8 mouse cellular contexts compared by ENCODE assay signal in genomic region chr13:91740851-91741250, GRCm38 (mm10). TPM values are rescaled to one million over a fixed set of nuclear protein-coding genes. Genes with fewer than 3 reads are reported as not detected.
DNase-seq lines count a peak whose midpoint lies in the region; ATAC-seq and TF ChIP-seq lines count a peak whose summit lies in the region.

No protein-coding gene starts in this region.

- no peaks in the 10 kb centered on the region for H3K36me3 ChIP-seq in lung, postnatal 0 days (ENCODE audit: insufficient read depth, low read length)
- H3K36me3 ChIP-seq in liver, embryonic 12.5 days, result no peaks in the 10 kb centered on the region
- no peaks in the 10 kb centered on the region for H3K36me3 ChIP-seq in stomach, postnatal 0 days (ENCODE audit: control insufficient read depth, insufficient read depth, low read length)

- 0 out of 2 replicates have a peak, but pooled peaks have one; percentile 1 for ATAC-seq in frontal cortex, adult (ENCODE audit: low TSS enrichment)
- ATAC-seq in lung, postnatal 0 days, result no peak
- peak; percentile 54; the same call in 1 of the 2 replicates for ATAC-seq in liver, embryonic 12.5 days
- no peak for ATAC-seq in stomach, postnatal 0 days (ENCODE audit: low FRiP score, low TSS enrichment)

- H3K4me2 ChIP-seq in lung, postnatal 0 days (replicated peaks; ENCODE audit: low read depth, low read length), result peak overlapping the region; percentile 60
- H3K4me2 ChIP-seq in liver, embryonic 12.5 days, result peak overlapping the region; percentile 59
- H3K4me2 ChIP-seq in stomach, postnatal 0 days (replicated peaks; ENCODE audit: low read depth), result peak overlapping the region; percentile 68

- DNase-seq in frontal cortex, postnatal 36 days (ENCODE audit: low spot score in 2 of 2), result no peak
- DNase-seq in lung, postnatal 0 days (ENCODE audit: low spot score), result no peak
- DNase-seq in lung, postnatal 10 days, result no peak
- no peak for DNase-seq in stomach, postnatal 0 days (ENCODE audit: low spot score)
- DNase-seq in MN1 (ENCODE audit: low spot score), result no peak
- DNase-seq in adrenal gland, adult (ENCODE audit: inconsistent age in 2 of 2, low spot score in 1 of 2), result no peak

- no peaks in the 10 kb centered on the region for H3K4me1 ChIP-seq in lung, postnatal 0 days (ENCODE audit: insufficient read depth, low read depth, low read length)
- H3K4me1 ChIP-seq in liver, embryonic 12.5 days, result no peaks in the 10 kb centered on the region
- H3K4me1 ChIP-seq in stomach, postnatal 0 days (replicated peaks; ENCODE audit: control insufficient read depth, insufficient read depth), result no peaks in the 10 kb centered on the region

- peak overlapping the region; percentile 28 for H3K4me3 ChIP-seq in lung, postnatal 0 days (ENCODE audit: low read depth, low read length)
- peak overlapping the region; percentile 39 for H3K4me3 ChIP-seq in liver, embryonic 12.5 days
- no peak overlapping the region; the same call in 1 of the 2 replicates for H3K4me3 ChIP-seq in stomach, postnatal 0 days (ENCODE audit: low read depth, low read length)

- no peak overlapping the region for H3K27ac ChIP-seq in lung, postnatal 0 days (ENCODE audit: low read length)
- H3K27ac ChIP-seq in liver, embryonic 12.5 days, result peak overlapping the region; percentile 64; the same call in 1 of the 2 replicates
- H3K27ac ChIP-seq in stomach, postnatal 0 days (replicated peaks), result no peak overlapping the region

- H3K27me3 ChIP-seq in lung, postnatal 0 days (replicated peaks; ENCODE audit: insufficient read depth, low read length), result no peaks in the 10 kb centered on the region
- peaks cover 30% of the 10 kb centered on the region for H3K27me3 ChIP-seq in liver, embryonic 12.5 days (replicated peaks)
- H3K27me3 ChIP-seq in stomach, postnatal 0 days (ENCODE audit: control insufficient read depth, insufficient read depth, low read length), result no peaks in the 10 kb centered on the region

- H3K9me3 ChIP-seq in lung, postnatal 0 days (ENCODE audit: low read length), result no peaks in the 10 kb centered on the region
- no peaks in the 10 kb centered on the region for H3K9me3 ChIP-seq in liver, embryonic 12.5 days (replicated peaks)
- H3K9me3 ChIP-seq in stomach, postnatal 0 days (ENCODE audit: control insufficient read depth, low read length), result no peaks in the 10 kb centered on the region

- no peak for TF ChIP-seq EP300 in lung, postnatal 0 days (IDR thresholded peaks at IDR 0.05)
- no peak for TF ChIP-seq EP300 in stomach, postnatal 0 days (optimal IDR thresholded peaks at IDR 0.05)

- H3K9ac ChIP-seq in lung, postnatal 0 days (replicated peaks; ENCODE audit: low read depth), result no peak overlapping the region
- H3K9ac ChIP-seq in liver, embryonic 12.5 days, result no peak overlapping the region
- no peak overlapping the region for H3K9ac ChIP-seq in stomach, postnatal 0 days (ENCODE audit: low read length)

- TF ChIP-seq CTCF in lung, postnatal 0 days (IDR thresholded peaks at IDR 0.05), result no peak
- no peak for TF ChIP-seq CTCF in stomach, postnatal 0 days (IDR thresholded peaks at IDR 0.05; ENCODE audit: low read depth)

- WGBS in lung, postnatal 0 days, result 48% methylated on average over 6 of the region's 6 CpGs
- 55% methylated on average over 6 of the region's 6 CpGs for WGBS in liver, embryonic 12.5 days (ENCODE audit: insufficient replicate concordance)
- WGBS in stomach, postnatal 0 days, result 44% methylated on average over 6 of the region's 6 CpGs

RNA-seq across cellular contexts. Expression of gene Acot12, which starts 0.5 kb away (rescaled TPM):
- 0.08 TPM in 1 of 2 replicates, not detected in the other for polyA plus RNA-seq in lung, postnatal 0 days (2015; fragmentation: Nextera tagmentation; extraction: Ambion mirVana)
- polyA plus RNA-seq in liver, embryonic 12.5 days (2016; fragmentation: Nextera tagmentation; extraction: Ambion mirVana), result 1.2 and 1.4 TPM in 2 replicates
- polyA plus RNA-seq in stomach, postnatal 0 days (2015; fragmentation: Nextera tagmentation; extraction: Ambion mirVana), result 0.15 and 0.18 TPM in 2 replicates

Comparison
In these comparisons a context has a peak if more than half of its experiments do, and no peak if none do; other contexts are left out.
1. ATAC-seq: peak in frontal cortex, adult (single experiment) and liver, embryonic 12.5 days (single experiment); none in lung, postnatal 0 days (single experiment) and stomach, postnatal 0 days (single experiment).
2. Peak in every context shown above with its lines, with median percentiles within 50 percentile points of each other: H3K4me2 ChIP-seq.